Mouse (Mus musculus) spleen, embryonic (tissue): Measurements from ENCODE around the gene Dusp14.

Experiments used
- CTCF ChIA-PET: fragments of 350-600 bp; sonication (Branson Sonifier 250); formaldehyde crosslinking; loops from one replicate; lab custom pipeline; 2022; lab: Charles Lee

Dusp14 gene

DNA sequence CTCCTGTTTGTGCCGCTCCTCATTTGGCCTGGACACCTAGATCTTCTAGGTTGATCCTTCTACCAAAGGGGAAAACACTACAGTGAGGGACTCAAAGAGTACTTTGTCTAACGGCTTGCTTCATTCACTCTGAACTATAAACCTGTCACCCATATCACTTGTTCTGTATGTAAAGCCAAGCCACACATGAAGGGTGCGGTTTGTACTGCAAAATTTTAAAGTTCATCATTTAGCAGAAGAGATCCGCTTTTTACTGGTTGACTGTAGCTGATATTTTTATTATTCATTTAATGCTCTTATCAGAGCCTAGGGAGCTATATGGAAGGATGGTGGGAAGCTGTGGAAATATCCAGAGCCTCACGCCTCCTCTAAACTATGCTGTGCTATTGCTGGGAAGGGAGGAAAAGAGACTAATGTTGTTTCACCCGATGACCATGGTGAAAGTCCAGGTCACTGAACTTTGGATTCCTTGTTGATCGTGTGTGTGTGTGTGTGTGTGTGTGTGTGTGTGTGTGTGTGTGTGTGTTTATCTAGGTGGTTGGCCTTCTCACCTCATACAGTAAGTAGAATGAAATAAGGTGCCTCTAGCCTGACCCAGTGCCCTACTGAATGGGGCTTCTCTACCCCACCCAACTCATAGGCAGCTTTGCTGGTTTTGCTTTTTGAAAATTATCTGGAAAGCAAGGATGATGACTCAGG lies 52.1 kb downstream of the Dusp14 start:
- CTCF ChIA-PET = no interaction called here

- CTCF ChIA-PET = no interaction called here
These were observed 52.8 kb downstream of the Dusp14 start for GRCm38 (mm10) chr11:84016147-84016809.

GRCm38 (mm10) chr11:84013105-84013504 lies 56.0 kb downstream of the Dusp14 start:
- CTCF ChIA-PET = no interaction called here

DNA sequence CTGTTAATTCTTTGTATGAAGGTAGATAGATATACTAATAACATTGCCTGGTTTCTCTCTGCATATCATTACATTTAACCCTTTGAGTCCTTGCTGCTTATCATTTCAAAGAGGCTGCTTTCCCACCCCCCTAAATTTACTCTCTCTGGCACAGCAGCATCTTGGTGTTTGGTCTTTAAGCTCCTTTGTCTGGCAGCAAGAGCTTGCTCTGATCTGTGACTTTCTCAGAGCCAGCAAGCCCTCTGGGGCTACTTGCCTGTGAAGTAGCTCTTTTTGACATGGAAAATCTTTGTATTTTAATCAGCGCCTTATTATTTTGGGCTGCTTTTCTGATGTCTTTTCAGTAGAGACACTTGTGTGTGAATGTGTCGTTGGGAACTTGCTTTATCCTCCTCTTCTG lies 57.5 kb downstream of the Dusp14 start:
- CTCF ChIA-PET = no interaction called here

- CTCF ChIA-PET = no interaction called here
These were observed 58.0 kb downstream of the Dusp14 start for GRCm38 (mm10) chr11:84011050-84011449.

DNA sequence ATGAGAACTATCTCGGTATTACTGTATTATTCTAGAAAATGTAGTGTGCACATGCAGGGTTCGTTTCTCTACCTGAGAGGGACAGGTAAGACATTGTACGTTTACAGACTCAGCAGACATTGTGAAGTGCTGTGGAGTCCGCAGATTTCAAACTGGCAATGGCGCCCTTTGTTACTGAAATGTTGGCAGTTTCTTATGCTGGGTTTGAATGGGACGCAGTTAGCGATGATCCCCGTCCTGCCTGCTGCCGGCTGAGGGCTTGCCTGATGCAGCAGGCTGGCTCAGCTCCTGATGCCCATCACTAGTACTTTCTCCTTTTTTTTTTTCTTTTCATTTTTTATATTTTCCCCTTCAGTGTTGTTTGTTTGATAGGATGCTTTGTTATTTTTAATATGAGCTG lies 58.6 kb downstream of the Dusp14 start:
- CTCF ChIA-PET = no interaction called here

GRCm38 (mm10) chr11:84009001-84009400 lies 60.1 kb downstream of the Dusp14 start:
- CTCF ChIA-PET = no interaction called here

GRCm38 (mm10) chr11:84003986-84004385 lies 65.1 kb downstream of the Dusp14 start:
- CTCF ChIA-PET = no interaction called here

- CTCF ChIA-PET = no interaction called here
These were observed 67.8 kb downstream of the Dusp14 start for GRCm38 (mm10) chr11:84001257-84001656.

DNA sequence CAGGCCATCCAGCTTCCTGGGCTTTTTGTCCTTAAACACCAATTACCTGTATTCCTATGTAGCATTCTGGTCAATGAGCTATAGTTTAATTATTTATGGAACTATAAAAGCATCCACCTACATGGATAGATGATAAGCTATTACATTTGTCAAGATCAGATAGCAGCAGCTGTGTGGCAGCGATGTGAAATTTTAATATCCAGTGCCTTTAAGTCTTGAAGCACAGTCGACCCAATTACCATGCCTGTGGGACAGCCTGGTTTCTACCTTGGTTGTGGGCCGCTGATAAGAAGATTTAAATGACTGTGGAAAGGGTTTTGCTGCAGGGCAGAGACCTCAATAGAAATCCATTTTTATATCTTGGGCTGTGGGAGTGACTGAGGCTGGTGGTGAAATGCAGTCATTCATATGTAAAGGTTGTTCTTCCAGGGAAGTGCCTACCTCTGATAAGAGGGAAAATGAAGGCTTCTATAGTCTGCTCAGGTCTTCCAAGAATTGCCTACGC lies 69.6 kb downstream of the Dusp14 start:
- CTCF ChIA-PET = no interaction called here

- CTCF ChIA-PET = no interaction called here
These were observed 70.1 kb downstream of the Dusp14 start for GRCm38 (mm10) chr11:83998993-83999392.
